Mouse (Mus musculus): ENCODE measurements around the gene Gm20708.

- TF ChIP-seq CTCF (IDR thresholded peaks at IDR 0.05; ENCODE audit: low read depth, low read length) (no peak), EP300 (IDR thresholded peaks at IDR 0.05; ENCODE audit: insufficient read depth, low read depth, low read length) (no peak), POLR2A (IDR thresholded peaks at IDR 0.05; ENCODE audit: insufficient read depth, low read length) (no peak)
These were observed 10.7 kb downstream of the Gm20708 start for GRCm38 (mm10) chr11:117820173-117820572.

All from ES-Bruce4 (cell line).